Mouse (Mus musculus): ENCODE data around the gene Esr1.
A peak's percentile ranks its signal among the peaks of the same experiment; 100 is the strongest.

The Esr1 gene

DNA sequence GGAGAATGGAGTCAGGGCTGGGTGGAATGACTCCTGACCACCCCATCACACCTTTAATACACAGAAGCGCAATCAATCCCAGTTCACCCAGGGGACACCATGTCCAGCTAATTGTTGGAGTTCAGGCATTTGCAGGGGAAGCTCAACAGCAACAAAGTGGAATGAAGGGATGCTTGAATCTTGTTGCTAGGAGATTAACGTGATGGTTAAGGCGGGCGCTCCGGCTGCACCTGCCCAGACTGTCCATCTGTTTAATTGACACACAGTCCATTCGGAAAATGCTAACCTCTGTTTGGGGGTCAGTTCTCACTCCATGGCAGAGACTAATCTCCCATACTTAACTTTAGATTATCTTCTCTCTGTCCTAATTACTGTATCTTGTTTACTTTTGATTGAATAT, 114.7 kb downstream of the Esr1 start:
- TF ChIP-seq GATA4 (IDR thresholded peaks at IDR 0.05; ENCODE audit: insufficient replicate concordance, low read length): no peak

DNA sequence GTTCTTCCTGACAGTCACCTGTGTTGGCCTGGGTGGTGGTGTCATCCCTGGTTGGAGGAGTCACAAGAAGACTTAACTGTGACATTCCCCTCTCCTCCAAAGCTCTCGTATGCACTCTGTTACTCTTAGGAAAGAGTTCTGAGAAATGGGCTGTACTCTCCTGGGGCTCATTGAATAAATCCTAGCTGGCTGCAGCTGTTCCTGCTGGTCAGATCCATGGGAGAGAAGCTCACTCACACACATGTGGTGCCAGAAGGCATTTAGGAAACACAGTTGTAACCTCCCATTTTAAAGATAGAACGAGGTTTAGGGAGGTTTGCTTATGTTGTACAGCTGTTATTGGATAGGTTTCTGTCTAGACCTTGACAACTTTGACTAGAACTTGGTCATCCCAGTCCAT, 120.9 kb downstream of the Esr1 start:
- TF ChIP-seq GATA4 (IDR thresholded peaks at IDR 0.05; ENCODE audit: insufficient replicate concordance, low read length): no peak

DNA sequence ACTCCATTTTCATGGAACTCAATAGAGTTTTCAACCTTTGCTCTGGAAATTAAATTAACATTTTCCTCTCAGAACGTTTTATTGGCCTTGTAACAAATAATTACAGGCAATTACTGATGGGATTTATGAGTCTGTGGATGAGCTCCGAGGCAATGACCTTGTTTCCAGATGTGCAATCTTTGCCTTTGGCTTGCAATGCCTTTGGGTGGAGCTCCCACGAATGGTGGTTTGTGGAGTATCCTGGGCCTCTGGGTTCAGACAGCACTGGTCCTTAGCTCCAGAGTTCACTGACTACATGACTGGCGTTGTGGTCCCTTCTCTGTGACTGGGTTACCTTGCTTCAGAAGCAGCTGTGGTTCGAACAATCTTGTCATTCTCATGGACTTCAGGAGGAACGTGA, 122.6 kb downstream of the Esr1 start:
- TF ChIP-seq GATA4 (IDR thresholded peaks at IDR 0.05; ENCODE audit: insufficient replicate concordance, low read length): no peak

DNA sequence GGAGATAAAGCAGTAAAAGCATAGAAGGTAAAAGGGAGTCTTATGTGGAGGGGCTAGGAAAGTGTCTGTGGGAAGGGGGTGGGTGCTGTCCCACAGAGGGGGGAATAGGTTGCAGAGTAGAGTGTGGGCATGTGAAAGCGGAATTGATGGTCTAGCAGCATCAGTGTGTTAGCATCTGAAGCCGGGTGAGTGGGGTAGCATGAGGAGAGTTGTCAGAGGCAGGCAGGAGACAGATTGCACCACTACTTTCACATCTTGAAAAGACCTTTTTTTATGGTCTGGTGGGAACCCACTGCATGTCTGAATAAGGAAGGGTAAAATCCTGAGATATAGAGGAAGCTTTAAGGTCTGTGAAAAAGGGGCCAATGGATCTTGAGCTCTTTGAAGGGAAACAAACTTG, 123.5 kb downstream of the Esr1 start:
- TF ChIP-seq GATA4 (IDR thresholded peaks at IDR 0.05; ENCODE audit: insufficient replicate concordance, low read length): no peak

DNA sequence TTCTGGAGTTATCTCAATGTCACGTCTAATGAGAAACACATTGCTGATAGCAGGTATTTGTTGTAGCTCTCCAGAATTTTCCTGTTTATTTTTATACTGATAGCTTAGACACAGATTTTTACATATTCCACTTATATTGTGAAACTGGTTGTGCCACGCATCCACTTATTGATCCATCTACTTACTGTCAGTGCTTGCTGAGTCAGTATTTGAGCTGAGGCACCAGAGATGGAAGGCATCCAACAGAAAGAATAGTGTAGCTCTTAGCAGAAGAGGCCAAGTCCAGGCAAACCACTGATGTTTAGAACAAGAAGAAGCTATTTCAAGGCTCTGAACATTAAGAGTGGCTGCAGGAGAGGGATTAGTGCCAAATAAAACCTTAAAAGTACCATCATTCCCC, 126.9 kb downstream of the Esr1 start:
- TF ChIP-seq GATA4 (IDR thresholded peaks at IDR 0.05; ENCODE audit: insufficient replicate concordance, low read length): no peak

DNA sequence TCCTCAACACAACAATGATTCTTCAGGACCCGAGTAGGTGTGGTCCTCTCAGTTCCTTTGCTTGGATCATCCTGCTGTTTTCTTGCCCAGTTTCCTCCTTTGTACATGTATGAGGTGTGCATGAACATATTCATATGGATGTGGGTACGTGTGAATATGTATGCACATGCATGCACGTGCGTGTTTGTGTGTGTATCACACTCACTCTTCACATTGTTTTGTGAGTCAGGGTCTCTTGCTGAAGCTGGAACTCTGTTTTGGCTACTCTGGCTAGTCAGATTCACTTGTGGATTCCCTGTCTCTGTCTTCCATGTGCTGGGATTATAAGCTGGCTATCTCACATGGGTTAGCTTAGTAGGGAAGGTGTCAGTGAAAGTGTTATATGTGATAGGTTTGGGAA, 141.6 kb downstream of the Esr1 start:
- no peak for TF ChIP-seq GATA4 (IDR thresholded peaks at IDR 0.05; ENCODE audit: insufficient replicate concordance, low read length)

DNA sequence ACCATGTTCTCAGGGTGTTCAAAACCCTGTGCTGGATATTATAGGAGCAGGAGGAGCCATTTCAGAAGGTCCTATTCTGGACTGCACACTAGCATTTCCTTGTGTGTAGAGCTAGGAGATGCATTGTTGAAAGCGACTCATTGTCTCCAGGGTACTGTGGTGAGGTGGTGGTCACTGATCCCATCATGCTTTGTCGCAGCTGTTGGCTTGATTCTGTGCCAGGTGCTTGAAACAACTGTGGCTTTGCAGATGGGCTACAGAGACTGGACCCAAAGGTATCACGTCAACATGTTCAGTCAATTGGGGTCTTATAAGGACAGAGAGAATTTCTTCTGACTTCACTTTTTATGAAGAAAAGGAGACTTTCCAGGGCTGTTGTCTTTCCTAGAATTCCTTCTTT, 164.1 kb downstream of the Esr1 start:
- TF ChIP-seq GATA4 (IDR thresholded peaks at IDR 0.05; ENCODE audit: insufficient replicate concordance, low read length): no peak

DNA sequence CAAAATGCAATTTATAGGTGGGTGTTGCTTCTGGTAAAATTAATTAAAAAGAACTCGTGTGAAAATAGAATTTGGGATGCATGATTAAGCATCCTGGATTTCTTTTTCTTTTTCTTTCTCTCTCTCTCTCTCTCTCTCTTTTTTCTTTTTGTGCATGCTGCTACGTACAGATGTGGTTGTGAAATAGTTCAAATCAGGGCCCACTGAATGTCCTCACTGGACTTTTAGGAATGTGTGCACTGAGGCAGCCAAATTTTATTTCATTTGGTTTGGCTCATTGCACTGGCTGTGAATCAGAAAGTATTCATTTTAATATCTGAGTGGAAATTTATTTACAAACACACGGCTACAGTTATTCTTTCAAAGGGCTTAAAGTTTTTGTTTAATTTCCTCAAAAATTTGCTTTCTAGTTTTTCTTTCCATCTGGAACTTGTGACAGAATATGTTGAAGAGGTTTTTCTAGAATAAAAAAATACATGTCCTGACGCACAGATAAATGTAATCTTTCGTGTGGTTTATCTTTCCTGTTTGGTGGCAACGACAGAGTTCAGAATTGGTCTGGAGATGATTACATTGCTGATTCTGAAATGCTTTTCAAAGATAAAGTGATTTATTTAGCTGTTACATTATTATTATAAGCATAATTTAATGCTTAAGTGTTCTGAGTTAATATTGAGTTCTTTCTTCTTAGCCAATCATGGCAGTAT, 164.8 kb downstream of the Esr1 start:
- TF ChIP-seq GATA4 (IDR thresholded peaks at IDR 0.05; ENCODE audit: insufficient replicate concordance, low read length): no peak

DNA sequence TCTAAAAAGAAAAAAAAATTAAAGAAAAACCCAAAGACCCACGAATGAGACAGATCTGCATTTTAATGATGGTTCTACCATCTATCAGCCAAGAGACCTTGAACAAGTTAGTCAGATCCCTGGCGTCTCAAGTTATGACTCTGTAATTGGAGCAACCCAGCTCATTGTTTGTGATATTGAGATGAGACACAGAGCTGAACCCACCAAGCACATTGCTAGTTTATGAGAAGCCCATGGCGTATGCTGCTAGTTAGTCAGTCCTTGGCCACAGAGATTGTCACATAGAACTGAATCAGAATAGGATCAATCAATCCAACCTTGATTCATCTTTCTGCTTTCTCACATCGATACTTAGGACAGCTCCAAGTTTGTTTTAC, 165.3 kb downstream of the Esr1 start:
- TF ChIP-seq GATA4 (IDR thresholded peaks at IDR 0.05; ENCODE audit: insufficient replicate concordance, low read length): no peak

DNA sequence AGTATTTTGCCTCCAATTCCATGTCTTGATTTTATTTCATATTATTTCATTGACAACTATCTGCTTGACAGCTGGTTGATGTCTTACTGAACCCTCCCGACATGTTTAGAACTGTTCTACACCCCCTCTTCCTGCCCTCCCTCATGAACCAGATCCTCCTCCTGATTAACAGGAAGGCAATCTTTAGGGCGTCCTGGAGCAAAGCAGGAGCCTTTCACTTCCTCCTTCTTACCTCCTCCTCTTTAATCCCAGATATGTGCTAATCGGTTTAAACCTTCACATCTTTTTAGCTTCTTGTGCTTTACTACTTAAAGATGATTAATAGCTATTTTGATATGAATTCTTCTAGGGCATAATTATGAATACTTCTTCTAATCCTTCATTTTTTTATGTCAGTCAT, 166.6 kb downstream of the Esr1 start:
- no peak for TF ChIP-seq GATA4 (IDR thresholded peaks at IDR 0.05; ENCODE audit: insufficient replicate concordance, low read length)

DNA sequence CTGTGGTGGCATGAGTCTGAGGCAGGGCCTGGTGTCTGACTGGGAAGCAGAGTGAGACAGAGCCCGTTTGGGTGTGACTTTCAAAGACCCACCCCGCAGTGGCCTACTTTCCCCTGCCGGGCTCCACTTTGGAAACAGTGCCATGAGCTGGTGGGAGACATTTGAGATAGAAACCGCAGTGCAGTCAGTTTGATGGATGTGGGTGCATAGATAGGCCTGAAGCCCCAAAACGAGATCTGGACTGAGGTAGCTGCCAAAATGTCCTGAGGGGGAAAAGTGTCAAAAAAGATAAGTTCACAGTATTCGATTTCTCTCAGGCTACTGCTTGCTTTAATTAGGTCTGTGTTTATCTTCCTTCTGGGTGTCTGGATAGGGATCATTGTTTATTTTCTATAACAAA, 169.5 kb downstream of the Esr1 start:
- TF ChIP-seq GATA4 (IDR thresholded peaks at IDR 0.05; ENCODE audit: insufficient replicate concordance, low read length): peak; percentile 27; the same call in 1 of the 2 replicates

DNA sequence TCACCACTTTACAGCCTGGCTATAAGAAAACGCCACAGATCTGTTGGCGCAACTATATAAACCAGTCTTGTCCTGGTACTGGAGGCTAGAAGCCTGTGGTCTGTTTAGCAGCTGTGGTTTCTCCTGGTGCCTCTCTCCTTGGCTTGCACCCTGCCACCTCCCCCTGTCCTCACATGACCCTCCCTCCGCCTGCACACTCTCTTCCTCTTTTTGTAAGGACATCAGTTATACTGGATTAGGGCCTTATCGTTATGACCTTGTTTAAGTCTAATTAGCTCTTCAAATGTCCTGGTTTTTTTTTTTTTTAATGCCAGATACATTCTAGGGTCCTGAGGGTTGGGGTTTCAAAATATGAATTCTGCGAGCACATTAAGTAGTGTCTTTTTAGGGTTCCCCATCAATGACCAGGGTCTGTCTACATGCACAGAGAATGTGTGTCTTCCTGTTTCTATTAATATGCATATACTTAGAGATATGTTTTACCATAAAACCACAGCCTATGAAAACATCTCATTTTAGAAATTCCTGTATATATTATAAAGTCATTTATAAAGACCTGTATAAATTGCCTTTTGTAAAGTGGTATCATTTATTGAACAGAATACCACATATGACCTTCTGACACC, 175.7 kb downstream of the Esr1 start:
- no peak for TF ChIP-seq GATA4 (IDR thresholded peaks at IDR 0.05; ENCODE audit: insufficient replicate concordance, low read length)

DNA sequence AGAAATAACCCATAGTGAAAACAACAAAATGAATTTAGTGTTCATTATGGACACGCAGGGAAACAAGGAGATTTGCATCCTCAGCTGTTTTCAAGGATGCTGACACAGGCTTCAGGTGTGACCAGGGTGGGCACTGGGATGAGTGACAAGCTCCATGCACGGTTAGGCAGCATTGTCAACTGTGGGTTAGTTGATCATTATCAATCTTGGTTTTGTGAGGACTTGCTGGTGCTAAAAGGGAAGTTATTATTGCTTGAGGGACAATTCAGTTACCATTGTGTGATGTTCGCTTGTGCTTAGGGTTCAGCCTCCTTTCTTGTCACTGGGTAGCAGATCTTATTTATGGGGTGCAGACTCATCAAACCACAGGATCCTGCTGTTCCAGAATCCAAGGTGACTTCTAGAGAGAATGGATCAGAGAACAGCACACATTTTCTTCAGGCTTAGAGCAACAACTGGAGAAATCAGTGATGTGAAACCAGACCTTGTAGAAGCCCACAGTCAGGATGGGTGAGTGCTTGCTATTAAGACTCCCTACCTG, 186.9 kb downstream of the Esr1 start:
- no peak for TF ChIP-seq GATA4 (IDR thresholded peaks at IDR 0.05; ENCODE audit: insufficient replicate concordance, low read length)

DNA sequence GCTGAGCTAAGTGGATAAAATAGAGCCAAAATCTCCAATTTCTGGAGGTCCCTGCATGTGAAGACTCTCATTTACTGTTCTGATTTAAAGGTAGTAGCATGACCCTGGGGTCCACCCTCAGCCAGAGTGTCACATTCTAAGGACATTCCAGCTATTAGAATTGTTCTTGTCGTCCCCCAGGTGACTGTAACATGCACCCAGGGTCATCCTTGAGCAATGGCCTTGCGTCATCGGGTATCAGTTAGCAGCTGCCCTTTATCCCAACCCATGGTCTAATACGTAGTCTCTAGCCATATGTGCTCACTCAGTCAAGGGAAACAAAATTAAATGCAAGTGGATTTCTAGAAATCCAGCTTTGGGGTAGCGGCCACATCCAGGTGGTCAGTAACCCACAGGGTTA, 213.0 kb downstream of the Esr1 start:
- no peak for TF ChIP-seq GATA4 (IDR thresholded peaks at IDR 0.05; ENCODE audit: insufficient replicate concordance, low read length)

DNA sequence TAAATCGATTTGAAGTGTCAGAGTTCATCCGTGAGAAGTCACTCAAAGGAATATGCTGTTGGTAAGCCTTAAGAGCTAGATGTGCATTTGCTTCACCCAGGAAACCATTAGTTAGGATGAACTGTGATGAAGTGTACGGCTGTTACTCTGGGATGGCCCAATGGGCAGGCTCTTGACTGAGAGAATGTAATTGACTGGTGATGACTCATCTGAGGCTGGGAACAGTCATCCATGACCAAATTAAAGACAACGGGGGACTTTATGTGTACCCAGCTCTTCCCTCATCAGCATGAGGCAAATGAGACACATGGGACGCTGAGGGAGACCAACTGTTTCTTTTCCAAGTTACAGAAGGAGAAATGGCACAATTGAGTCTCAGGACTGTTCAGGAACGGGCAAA, 219.2 kb downstream of the Esr1 start:
- TF ChIP-seq GATA4 (IDR thresholded peaks at IDR 0.05; ENCODE audit: insufficient replicate concordance, low read length): no peak

DNA sequence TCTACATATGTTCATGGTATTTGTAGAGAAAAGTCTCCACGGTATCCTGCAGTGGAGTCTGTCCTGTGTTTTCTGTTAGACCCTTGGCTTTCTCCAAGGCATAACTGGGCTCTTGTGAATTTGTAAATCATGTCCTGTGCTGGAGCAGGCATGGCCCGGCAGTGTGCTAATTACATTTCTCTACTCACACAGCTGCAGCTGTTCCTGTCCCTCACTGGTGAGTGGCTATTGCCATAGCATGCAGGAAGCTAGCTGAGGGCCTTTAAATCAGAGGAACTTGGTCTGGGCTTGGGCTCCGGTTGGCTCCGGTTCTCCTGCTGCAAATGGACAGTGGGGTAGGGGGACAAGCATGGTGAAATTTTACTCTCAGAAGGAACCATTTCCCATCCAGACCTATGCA, 226.7 kb downstream of the Esr1 start:
- TF ChIP-seq GATA4 (IDR thresholded peaks at IDR 0.05; ENCODE audit: insufficient replicate concordance, low read length): no peak

DNA sequence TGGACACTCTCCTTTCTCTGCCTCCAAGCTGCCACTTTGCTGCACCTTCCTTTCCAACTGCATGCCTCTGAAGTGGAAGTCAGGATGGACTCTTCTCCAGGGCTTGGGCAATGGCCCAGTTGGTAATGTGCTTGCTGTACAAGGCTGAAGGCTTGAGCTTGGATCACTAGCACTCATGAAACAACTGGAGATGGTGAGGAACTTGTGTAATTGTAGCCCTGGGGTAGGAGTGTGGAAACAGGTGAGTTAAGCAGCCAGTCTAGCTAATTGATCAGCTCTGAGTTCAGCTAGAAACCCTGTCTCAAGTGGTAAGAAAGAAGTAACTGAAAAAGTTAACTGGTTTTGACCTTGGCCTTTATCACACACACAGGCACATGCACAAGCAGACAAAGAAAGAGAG, 229.6 kb downstream of the Esr1 start:
- no peak for TF ChIP-seq GATA4 (IDR thresholded peaks at IDR 0.05; ENCODE audit: insufficient replicate concordance, low read length)

All from liver, adult (tissue).